Mouse (Mus musculus) G1E (cell line): ENCODE measurements at regions not wholly inside any gene's neighbourhood (a gene's known extent, or its start where the extent isn't known, plus 50 kb on each side); places are given as distances from the start of the nearest gene placed in this dataset.

ENCODE experiments used
- ATAC-seq: 2 replicates; pipeline ENCODE4 v1.8.0; 2016; ENCODE audit warnings: mild to moderate bottlenecking; ENCODE audit not compliant: insufficient number of reproducible peaks, poor library complexity, low FRiP score, severe bottlenecking; ENCODE audit errors: extremely low read depth
- DNase-seq: peaks from one replicate; pipeline ENCODE4 v3.0.0; 2012; ENCODE audit warnings: low spot score
- H3K27me3 ChIP-seq: 2 replicates; pipeline ENCODE4 v1.6.1; 2012; ENCODE audit warnings: mild to moderate bottlenecking, low read length, inconsistent platforms; ENCODE audit not compliant: insufficient read depth
- H3K36me3 ChIP-seq: replicated peaks from 2 replicates; pipeline ENCODE3; 2012; ENCODE audit warnings: mild to moderate bottlenecking, inconsistent platforms
- H3K4me1 ChIP-seq: 2 replicates; pipeline ENCODE4 v1.6.1; 2012; ENCODE audit warnings: low read depth, low read length, inconsistent platforms, mixed read lengths; ENCODE audit not compliant: insufficient read depth
- H3K4me3 ChIP-seq: 2 replicates; pipeline ENCODE4 v1.5.1; 2012; ENCODE audit warnings: low read depth, mild to moderate bottlenecking, inconsistent platforms, low read length, moderate library complexity, mixed read lengths
- H3K9me3 ChIP-seq: replicated peaks from 2 replicates; pipeline ENCODE4 v1.6.1; 2012; ENCODE audit warnings: inconsistent platforms
- CTCF ChIP-seq: IDR thresholded peaks from 2 replicates; pipeline ENCODE4 v1.5.1; 2012; ENCODE audit warnings: low read depth, low read length, inconsistent platforms, mixed read lengths
- GATA1 ChIP-seq: IDR thresholded peaks from 2 replicates; pipeline ENCODE4 v1.6.1; 2012; ENCODE audit warnings: borderline replicate concordance, low read length, inconsistent platforms, mixed read lengths
- GATA2 ChIP-seq: IDR thresholded peaks from 2 replicates; pipeline ENCODE4 v1.6.1; 2012; ENCODE audit warnings: low read depth, low read length, inconsistent platforms, borderline replicate concordance
- POLR2AphosphoS5 ChIP-seq: IDR thresholded peaks from 2 replicates; pipeline ENCODE4 v1.6.1; 2012; ENCODE audit warnings: low read depth, low read length, inconsistent platforms; ENCODE audit not compliant: insufficient replicate concordance
- TAL1 ChIP-seq: conservative IDR thresholded peaks from 2 replicates; pipeline ENCODE4 v1.6.1; 2012; ENCODE audit warnings: low read depth, low read length, inconsistent platforms, mixed read lengths

- no peak for DNase-seq
- Histone ChIP-seq H3K27me3 (no peaks in the 10 kb centered on the region), H3K36me3 (no peaks in the 10 kb centered on the region), H3K4me1 (no peaks in the 10 kb centered on the region), H3K9me3 (peaks cover 31% of the 10 kb centered on the region), H3K4me3 (no peak overlapping the region)
- TF ChIP-seq TAL1 (no peak), CTCF (no peak), GATA2 (no peak), POLR2AphosphoS5 (no peak), GATA1 (no peak)
- ATAC-seq, result no peak
Measured at GRCm38 (mm10) chr12:25958584-25958983, 456.5 kb downstream of the Rnf144a start.

GRCm38 (mm10) chr12:25957547-25957946 lies 457.5 kb downstream of the Rnf144a start:
- no peaks in the 10 kb centered on the region for H3K4me1 ChIP-seq
- H3K27me3 ChIP-seq, result no peaks in the 10 kb centered on the region
- DNase-seq (no peak), ATAC-seq (no peak)
- H3K36me3 ChIP-seq, result no peaks in the 10 kb centered on the region
- peaks cover 33% of the 10 kb centered on the region for H3K9me3 ChIP-seq
- no peak overlapping the region for H3K4me3 ChIP-seq
- TF ChIP-seq TAL1 (no peak), POLR2AphosphoS5 (no peak), CTCF (no peak), GATA2 (no peak), GATA1 (no peak)

- TF ChIP-seq TAL1 (no peak), GATA2 (no peak), POLR2AphosphoS5 (no peak), GATA1 (no peak), CTCF (no peak)
- H3K36me3 ChIP-seq, result no peaks in the 10 kb centered on the region
- no peaks in the 10 kb centered on the region for H3K27me3 ChIP-seq
- peaks cover 26% of the 10 kb centered on the region for H3K9me3 ChIP-seq
- H3K4me1 ChIP-seq, result no peaks in the 10 kb centered on the region
- ATAC-seq (no peak), DNase-seq (no peak)
- no peak overlapping the region for H3K4me3 ChIP-seq
Measured at GRCm38 (mm10) chr12:25947107-25947506, 467.9 kb downstream of the Rnf144a start.

GRCm38 (mm10) chr12:25946121-25946520 lies 468.9 kb downstream of the Rnf144a start:
- H3K9me3 ChIP-seq, result peaks cover 26% of the 10 kb centered on the region
- no peak overlapping the region for H3K4me3 ChIP-seq
- no peaks in the 10 kb centered on the region for H3K36me3 ChIP-seq
- no peaks in the 10 kb centered on the region for H3K27me3 ChIP-seq
- ATAC-seq (no peak), DNase-seq (no peak)
- no peak for TF ChIP-seq TAL1
- no peak for TF ChIP-seq CTCF
- TF ChIP-seq GATA2, result no peak
- no peak for TF ChIP-seq GATA1
- no peak for TF ChIP-seq POLR2AphosphoS5
- H3K4me1 ChIP-seq, result no peaks in the 10 kb centered on the region

GRCm38 (mm10) chr12:25938856-25939255 lies 476.2 kb downstream of the Rnf144a start:
- no peaks in the 10 kb centered on the region for H3K4me1 ChIP-seq
- peaks cover 30% of the 10 kb centered on the region for H3K9me3 ChIP-seq
- no peak overlapping the region for H3K4me3 ChIP-seq
- DNase-seq, result no peak
- H3K27me3 ChIP-seq, result no peaks in the 10 kb centered on the region
- ATAC-seq, result no peak
- TF ChIP-seq GATA2 (no peak), CTCF (no peak), TAL1 (no peak), GATA1 (no peak), POLR2AphosphoS5 (no peak)
- H3K36me3 ChIP-seq, result no peaks in the 10 kb centered on the region

- no peaks in the 10 kb centered on the region for H3K27me3 ChIP-seq
- no peak for ATAC-seq
- H3K36me3 ChIP-seq, result no peaks in the 10 kb centered on the region
- H3K9me3 ChIP-seq, result peaks cover 30% of the 10 kb centered on the region
- H3K4me3 ChIP-seq, result no peak overlapping the region
- TF ChIP-seq GATA2 (no peak), TAL1 (no peak), POLR2AphosphoS5 (no peak), GATA1 (no peak)
- no peak for DNase-seq
- no peaks in the 10 kb centered on the region for H3K4me1 ChIP-seq
Measured at GRCm38 (mm10) chr12:25934946-25935345, 480.1 kb downstream of the Rnf144a start.

- Histone ChIP-seq H3K36me3 (no peaks in the 10 kb centered on the region), H3K9me3 (peaks cover 32% of the 10 kb centered on the region), H3K4me3 (no peak overlapping the region), H3K27me3 (no peaks in the 10 kb centered on the region), H3K4me1 (no peaks in the 10 kb centered on the region)
- ATAC-seq (no peak), DNase-seq (no peak)
- TF ChIP-seq GATA2 (no peak), TAL1 (no peak), CTCF (no peak), GATA1 (no peak), POLR2AphosphoS5 (no peak)
Measured at GRCm38 (mm10) chr12:25934526-25934925, 480.5 kb downstream of the Rnf144a start.
